Mouse (Mus musculus): Measurements from ENCODE around the gene Mtmr6.

DNA sequence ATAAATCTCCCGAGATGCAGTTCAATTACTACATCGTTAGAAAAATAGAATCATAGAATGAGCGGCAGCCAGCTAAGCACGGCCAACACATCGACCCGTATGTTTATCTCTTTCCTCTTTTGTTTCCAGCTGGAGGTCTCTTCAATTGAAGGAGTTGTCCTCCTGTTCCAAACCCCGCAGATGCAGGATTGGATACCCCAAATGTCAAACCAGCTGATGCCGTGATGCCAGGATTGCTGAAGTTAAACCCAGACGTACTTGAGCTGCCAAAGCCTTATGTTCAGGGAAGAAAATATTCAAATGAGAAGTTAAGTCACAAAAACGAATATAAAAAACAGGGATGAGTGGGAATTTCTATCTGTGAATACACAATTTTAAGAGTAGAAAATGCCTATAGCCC, 45.1 kb upstream of the Mtmr6 start:
- TF ChIP-seq POLR2A (IDR thresholded peaks at IDR 0.05; ENCODE audit: control insufficient read depth, extremely low read depth, insufficient read depth, low read length, poor library complexity) (no peak), CTCF (IDR thresholded peaks at IDR 0.05; ENCODE audit: borderline replicate concordance, control insufficient read depth, extremely low read depth, insufficient read depth, low read length, poor library complexity) (no peak)
